Mouse (Mus musculus) lung, adult 2 months (tissue): Measurements from ENCODE around the gene Adap1. TPM values are rescaled to one million over a fixed set of nuclear protein-coding genes. Genes with fewer than 3 reads are reported as not detected.
"Not testable (repeated sequence)": the region's sequence is repeated elsewhere in the genome, so short reads cannot be mapped to it uniquely, and the experiment has no call there.

Source experiments
- DNase-seq: peaks from one replicate; pipeline ENCODE4 v3.0.0; 2022
- H3K4me1 ChIP-seq: fragments of 200-500 bp; 2 replicates; pipeline ENCODE4 v1.6.1; 2011; ENCODE audit warnings: low read length; ENCODE audit not compliant: control insufficient read depth, insufficient read depth
- H3K4me3 ChIP-seq: fragments of 200-500 bp; replicated peaks from 2 replicates; pipeline ENCODE3; 2011; ENCODE audit warnings: low read depth, mild to moderate bottlenecking, control low read depth, low read length; ENCODE audit errors: extremely low read depth
- CTCF ChIP-seq: fragments of 200-500 bp; IDR thresholded peaks from 2 replicates; pipeline ENCODE4 v1.5.1; 2011; ENCODE audit warnings: mild to moderate bottlenecking, low read length, control low read depth; ENCODE audit not compliant: insufficient read depth
- POLR2A ChIP-seq: fragments of 200-500 bp; IDR thresholded peaks from 2 replicates; pipeline ENCODE4 v1.6.1; 2011; ENCODE audit warnings: low read depth, mild to moderate bottlenecking, control low read depth, low read length, borderline replicate concordance; ENCODE audit errors: extremely low read depth
- WGBS: fragments of 180-500 bp; shearing (Covaris S2); methylation state at CpG from one replicate; pipeline ENCODE4 v1.1.7; 2018; 5-methylcytosine and 5-hydroxymethylcytosine counted together
- polyA plus RNA-seq: library from polyadenylated mRNA; depleted of rRNA; stranded (reverse); fragments of >200 nt; gene quantifications from 2 replicates; pipeline ENCODE4 v1.2.3, GENCODE M21; 2012

Adap1 gene
- polyA plus RNA-seq, 1 experiment: 13.8 TPM

DNA sequence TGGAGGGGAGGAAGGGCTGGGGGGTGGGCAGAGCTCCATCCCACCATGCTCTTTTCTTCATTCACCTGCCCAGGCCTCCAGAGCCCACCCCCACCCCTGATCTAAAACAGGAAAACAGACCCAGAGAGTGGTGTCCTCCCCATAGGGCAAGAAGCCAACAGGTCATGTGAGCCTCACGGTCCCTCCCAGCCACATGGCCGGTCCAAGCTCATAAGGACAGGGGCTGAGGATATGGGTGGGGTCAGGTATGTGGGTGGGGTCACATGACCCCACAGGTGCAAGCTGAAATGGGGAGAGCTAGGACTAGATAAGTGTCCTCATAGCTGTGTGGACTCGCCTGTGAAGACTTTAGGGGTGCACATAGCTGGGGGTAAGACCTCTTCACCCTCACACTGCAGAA, 13.0 kb upstream of the Adap1 start:
- 52% methylated on average over 3 of the region's 3 CpGs for WGBS
- no peaks in the 10 kb centered on the region for H3K4me1 ChIP-seq
- no peak for DNase-seq
- no peak overlapping the region for H3K4me3 ChIP-seq
- TF ChIP-seq POLR2A (no peak), CTCF (no peak)

DNA sequence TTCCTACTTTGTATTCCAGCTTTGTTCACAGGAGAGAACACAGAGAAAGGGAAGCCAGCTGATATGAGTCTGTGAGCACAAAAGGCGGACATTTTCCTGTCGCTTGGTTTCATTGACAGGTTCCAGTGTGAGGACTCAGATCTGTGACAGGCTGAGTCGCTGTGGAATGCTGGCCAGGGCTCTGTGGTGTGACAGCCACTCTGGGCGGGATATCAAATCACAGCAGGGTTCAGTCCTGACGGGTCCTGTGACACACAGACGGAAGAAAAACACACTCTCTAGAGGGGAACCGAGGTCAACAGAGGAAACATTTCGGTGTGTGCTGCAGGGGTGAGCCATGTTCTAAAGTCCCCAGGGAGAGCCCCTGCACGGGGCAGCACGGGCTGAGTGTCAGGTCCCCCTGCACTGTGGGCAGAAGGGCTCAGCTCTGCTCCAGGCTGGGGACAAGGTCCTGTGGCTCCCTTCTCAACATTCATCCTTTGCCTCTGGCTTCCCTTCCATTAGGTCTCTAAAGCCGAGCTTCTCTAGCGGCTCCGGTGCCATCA, 12.5 kb upstream of the Adap1 start:
- WGBS: 70% methylated on average over 13 of the region's 13 CpGs
- Histone ChIP-seq H3K4me1 (no peaks in the 10 kb centered on the region), H3K4me3 (no peak overlapping the region)
- DNase-seq: no peak
- TF ChIP-seq CTCF: no peak
- no peak for TF ChIP-seq POLR2A

DNA sequence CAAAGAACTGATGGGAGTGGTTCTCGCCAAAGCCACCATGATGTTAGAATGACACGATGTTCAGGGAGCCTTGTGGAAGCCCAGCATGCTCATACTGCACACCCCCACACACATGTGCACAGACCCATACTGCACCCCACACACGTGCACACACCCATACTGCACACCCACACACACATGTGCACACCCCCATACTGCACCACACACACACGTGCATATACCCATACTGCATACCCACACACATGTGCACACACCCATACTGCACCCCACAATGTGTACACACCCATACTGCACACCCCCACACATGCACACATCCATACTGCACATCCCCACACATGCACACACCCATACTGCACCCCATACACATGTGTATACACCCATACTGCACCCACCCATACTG, 10.2 kb upstream of the Adap1 start:
- no peak overlapping the region for H3K4me3 ChIP-seq
- no peak for DNase-seq
- no peaks in the 10 kb centered on the region for H3K4me1 ChIP-seq
- TF ChIP-seq CTCF (no peak), POLR2A (no peak)
- WGBS: 86% methylated on average over 4 of the region's 4 CpGs

DNA sequence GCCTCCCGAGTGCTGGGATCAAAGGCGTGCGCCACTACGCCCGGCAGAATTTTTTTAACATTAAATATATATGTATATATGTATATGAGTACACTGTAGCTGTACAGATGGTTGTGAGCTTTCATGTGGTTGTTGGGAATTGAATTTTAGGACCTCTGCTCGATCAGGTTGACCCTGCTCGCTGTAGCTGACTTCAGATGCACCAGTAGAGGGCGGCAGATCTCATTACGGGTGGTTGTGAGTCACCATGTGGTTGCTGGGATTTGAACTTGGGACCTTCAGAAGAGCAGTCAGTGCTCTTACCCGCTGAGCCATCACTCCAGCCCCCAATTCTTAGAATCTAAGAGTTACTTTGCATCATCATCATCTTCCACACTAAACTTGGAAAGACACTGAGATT, 9.0 kb upstream of the Adap1 start:
- H3K4me3 ChIP-seq, H3K4me1 ChIP-seq, DNase-seq: not testable (repeated sequence)
- 87% methylated on average over 10 of the region's 10 CpGs for WGBS

DNA sequence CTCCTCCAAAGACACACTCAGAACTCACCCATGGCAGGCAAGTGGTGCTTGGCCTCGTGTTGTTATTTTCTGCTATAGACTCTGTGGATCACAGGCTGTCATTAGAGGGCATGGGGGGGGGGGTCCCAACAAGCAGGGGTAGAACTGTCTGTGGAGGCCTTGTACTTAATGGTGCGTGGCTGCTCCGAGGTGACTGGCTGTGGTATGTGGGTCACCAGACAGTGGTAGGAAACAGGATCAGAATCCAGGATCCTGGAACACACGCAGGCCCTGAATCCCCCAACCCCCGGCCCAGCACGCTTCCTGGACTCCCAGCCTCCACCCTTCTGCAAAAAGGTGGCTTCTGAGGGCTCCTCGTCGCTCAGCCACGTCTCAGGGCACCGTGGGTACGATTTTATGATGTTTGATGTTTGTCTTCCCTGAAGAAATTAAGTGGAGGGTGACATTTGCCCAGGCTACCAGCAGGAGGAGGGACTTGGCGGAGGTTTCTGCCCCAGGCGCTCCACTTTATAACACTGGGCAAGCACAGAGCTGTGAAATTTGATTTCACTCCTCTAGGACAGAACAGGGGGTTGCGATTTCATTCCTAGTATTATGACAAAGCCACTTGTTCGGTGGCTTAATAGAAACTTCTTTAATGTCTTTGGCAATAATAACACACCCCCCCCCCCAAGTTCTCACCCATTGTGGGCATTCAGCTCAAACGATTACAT, 8.0 kb upstream of the Adap1 start:
- no peaks in the 10 kb centered on the region for H3K4me1 ChIP-seq
- WGBS: 77% methylated on average over 16 of the region's 16 CpGs
- H3K4me3 ChIP-seq: no peak overlapping the region
- no peak for DNase-seq
- TF ChIP-seq POLR2A (no peak), CTCF (no peak)

DNA sequence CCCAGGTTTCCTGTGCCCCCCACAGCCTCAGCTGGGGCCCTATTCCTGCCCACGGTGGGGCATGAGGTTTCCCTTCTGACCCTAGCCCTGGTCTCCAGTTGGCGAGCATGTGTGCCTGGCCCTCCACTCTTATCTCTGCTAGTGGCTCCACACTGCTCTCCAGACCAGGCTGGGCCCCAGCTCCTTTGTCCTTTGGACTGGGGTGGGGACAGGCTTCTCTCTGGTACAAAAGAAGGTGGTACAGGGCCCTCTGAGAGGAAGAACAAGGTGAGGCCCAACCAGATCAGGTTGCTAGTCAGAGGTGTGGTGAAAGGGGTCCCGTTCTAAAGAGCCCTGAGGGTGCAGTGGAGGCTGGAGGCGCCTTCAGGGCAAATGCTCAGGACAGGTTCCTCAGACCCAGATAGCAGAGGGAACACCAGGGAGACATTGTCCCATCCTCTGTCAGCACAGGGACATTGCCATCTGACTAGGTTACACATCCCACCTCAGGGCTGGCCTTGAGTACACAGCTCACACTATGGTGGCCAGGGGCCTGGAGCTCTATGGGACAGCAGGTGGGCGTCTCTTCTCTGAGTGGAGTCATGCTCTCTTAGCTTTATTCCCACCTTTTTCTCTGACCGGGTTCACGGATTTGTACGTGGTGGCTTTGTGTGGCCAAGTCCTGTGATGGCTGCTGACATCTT, 7.3 kb upstream of the Adap1 start:
- DNase-seq: no peak
- TF ChIP-seq POLR2A (no peak), CTCF (no peak)
- no peak overlapping the region for H3K4me3 ChIP-seq
- WGBS: 84% methylated on average over 8 of the region's 8 CpGs
- no peaks in the 10 kb centered on the region for H3K4me1 ChIP-seq

DNA sequence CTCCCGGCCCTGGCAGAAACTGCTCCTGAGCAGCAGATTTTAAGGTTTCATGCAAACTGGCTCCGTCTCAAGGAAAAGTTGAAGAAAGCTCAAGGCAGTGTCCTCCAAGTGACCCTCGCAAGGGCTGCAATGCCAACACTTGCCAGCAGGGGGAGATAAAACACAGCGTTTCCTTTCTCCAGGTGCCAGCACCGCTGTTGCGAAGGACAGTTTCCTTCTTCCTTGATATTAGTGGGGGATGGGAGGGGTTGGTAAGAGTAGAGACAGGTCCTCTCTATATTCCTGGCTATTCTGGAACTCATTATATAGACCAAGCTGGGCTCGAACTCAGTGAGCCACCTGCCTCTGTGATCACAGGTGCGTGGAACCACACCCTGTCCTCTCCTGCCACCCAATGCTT, 6.3 kb upstream of the Adap1 start:
- H3K4me1 ChIP-seq: no peaks in the 10 kb centered on the region
- no peak overlapping the region for H3K4me3 ChIP-seq
- DNase-seq: peak; percentile 85
- 16% methylated on average over 8 of the region's 8 CpGs for WGBS
- peak; percentile 98 for TF ChIP-seq CTCF
- TF ChIP-seq POLR2A: no peak

DNA sequence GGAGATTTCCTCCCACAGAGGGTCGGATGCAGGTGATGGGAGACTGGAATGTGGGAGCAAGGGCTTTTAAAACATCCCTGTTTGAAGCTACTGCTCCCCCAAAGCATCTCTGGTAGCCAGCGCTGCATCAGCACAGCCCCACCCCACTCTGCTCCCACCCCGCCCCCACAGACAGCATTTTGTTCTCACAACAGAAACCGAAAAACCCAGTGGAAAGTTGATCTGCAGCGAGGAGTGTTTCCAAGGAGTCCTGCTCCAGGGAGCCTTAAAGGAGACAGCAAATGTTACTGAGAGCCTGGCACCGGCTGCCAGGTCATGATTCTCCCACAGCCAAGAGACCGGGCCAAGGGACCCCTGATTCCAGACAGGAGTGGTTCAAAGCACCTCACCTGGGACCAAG, 5.3 kb upstream of the Adap1 start:
- 66% methylated on average over 7 of the region's 7 CpGs for WGBS
- DNase-seq: no peak
- TF ChIP-seq CTCF (no peak), POLR2A (no peak)

DNA sequence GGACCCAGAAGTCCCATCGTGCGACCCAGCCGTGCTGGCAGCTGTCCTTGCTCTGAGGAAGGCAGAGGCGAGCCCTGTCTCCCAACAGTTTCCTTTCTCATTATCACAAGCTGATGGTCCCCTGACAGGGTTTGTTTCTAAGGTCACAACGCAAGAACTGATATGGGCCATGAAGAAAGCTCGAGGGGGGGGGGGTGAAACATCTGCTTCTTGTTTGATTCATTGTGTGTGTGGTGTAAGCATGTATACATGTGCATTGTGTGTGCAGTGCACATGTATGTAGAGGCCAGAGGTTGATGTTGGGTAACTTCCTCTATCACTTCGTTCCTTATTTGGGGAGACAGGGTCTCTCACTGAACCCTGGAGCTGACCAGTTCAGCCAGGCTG, 2.2 kb upstream of the Adap1 start:
- DNase-seq: no peak
- TF ChIP-seq CTCF (no peak), POLR2A (no peak)
- H3K4me3 ChIP-seq: no peak overlapping the region
- H3K4me1 ChIP-seq: peaks cover 4% of the 10 kb centered on the region
- 53% methylated on average over 7 of the region's 7 CpGs for WGBS

More for the DNA sequence above, 5.3 kb upstream of the Adap1 start:
- no peaks in the 10 kb centered on the region for H3K4me1 ChIP-seq
- H3K4me3 ChIP-seq: no peak overlapping the region

DNA sequence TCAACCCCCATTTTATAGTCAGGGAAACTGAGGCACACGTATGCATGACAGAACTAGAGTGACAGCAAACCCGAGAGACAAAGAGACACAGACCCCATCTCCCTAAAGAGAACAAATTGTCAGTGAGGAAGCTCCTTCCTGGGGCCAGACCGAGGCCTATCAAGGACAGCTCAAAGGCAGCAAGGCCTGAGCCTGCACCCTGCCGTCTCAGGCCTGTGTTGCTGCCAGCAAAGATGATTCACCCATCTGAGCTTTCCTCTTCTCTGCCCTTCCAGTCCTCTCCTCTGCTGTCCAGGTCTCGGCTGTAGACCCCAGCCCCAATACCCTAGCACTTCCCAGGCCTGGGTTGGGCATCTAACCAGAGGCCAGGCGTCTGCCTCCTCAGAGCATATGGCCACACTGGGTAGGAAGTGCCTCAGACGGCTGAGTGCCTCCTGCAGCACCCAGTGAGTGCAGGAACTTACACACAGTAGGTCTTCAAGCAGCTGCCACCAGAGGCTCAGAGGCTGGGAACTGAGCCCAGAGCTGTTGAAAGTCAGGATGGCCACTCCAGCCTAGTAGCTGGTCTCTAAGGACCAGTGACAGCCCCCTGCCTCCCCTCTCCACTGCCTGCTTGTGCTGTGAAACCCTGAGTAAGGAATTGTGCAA, 1.7 kb upstream of the Adap1 start:
- 75% methylated on average over 7 of the region's 7 CpGs for WGBS
- peaks cover 4% of the 10 kb centered on the region for H3K4me1 ChIP-seq
- TF ChIP-seq POLR2A: no peak
- TF ChIP-seq CTCF: no peak
- DNase-seq: no peak
- no peak overlapping the region for H3K4me3 ChIP-seq
